Mouse (Mus musculus) embryonic facial prominence, embryonic 12.5 days (tissue): ENCODE results near the gene Atpif1. TPM values are rescaled to one million over a fixed set of nuclear protein-coding genes. Genes with fewer than 3 reads are reported as not detected.

ENCODE experiments used
- ATAC-seq: fragments of 200-750 bp; cut with Nextera tagmentation; 2 replicates; pipeline ENCODE4 v1.8.0; 2017; ENCODE audit not compliant: insufficient number of reproducible peaks, insufficient read depth, low FRiP score, low TSS enrichment
- H3K27ac ChIP-seq: fragments of 300-500 bp; sonication (generic); 2 replicates; pipeline ENCODE4 v1.5.1; 2016; ENCODE audit warnings: mild to moderate bottlenecking
- H3K27me3 ChIP-seq: fragments of 300-500 bp; sonication (generic); 2 replicates; pipeline ENCODE4 v1.6.1; 2016; ENCODE audit warnings: mild to moderate bottlenecking, moderate library complexity
- H3K36me3 ChIP-seq: fragments of 300-500 bp; sonication (generic); 2 replicates; pipeline ENCODE4 v1.6.1; 2016; ENCODE audit warnings: mild to moderate bottlenecking
- H3K4me1 ChIP-seq: fragments of 300-500 bp; sonication (generic); 2 replicates; pipeline ENCODE4 v1.6.1; 2016
- H3K4me2 ChIP-seq: fragments of 300-500 bp; sonication (generic); replicated peaks from 2 replicates; pipeline ENCODE4 v1.6.1; 2016; ENCODE audit warnings: mild to moderate bottlenecking, moderate library complexity
- H3K4me3 ChIP-seq: fragments of 300-500 bp; sonication (generic); 2 replicates; pipeline ENCODE4 v1.5.1; 2016; ENCODE audit warnings: mild to moderate bottlenecking
- H3K9ac ChIP-seq: fragments of 300-500 bp; sonication (generic); 2 replicates; pipeline ENCODE4 v1.6.1; 2016; ENCODE audit warnings: mild to moderate bottlenecking, moderate library complexity
- H3K9me3 ChIP-seq: fragments of 300-500 bp; sonication (generic); 2 replicates; pipeline ENCODE4 v1.6.1; 2016; ENCODE audit warnings: mild to moderate bottlenecking, moderate library complexity
- WGBS: fragments of 180-500 bp; shearing (Covaris S2); methylation state at CpG from one replicate; pipeline ENCODE4 v1.1.7; 2016; 5-methylcytosine and 5-hydroxymethylcytosine counted together
- polyA plus RNA-seq: library from polyadenylated mRNA; unstranded; fragments of >200 nt; fragmentation: Nextera tagmentation; extraction: Ambion mirVana; gene quantifications from 2 replicates; pipeline ENCODE4 v1.2.1, GENCODE M21; 2016

The Atpif1 gene
- polyA plus RNA-seq, 1 experiment from 2014 or later, result 1,152 TPM

DNA sequence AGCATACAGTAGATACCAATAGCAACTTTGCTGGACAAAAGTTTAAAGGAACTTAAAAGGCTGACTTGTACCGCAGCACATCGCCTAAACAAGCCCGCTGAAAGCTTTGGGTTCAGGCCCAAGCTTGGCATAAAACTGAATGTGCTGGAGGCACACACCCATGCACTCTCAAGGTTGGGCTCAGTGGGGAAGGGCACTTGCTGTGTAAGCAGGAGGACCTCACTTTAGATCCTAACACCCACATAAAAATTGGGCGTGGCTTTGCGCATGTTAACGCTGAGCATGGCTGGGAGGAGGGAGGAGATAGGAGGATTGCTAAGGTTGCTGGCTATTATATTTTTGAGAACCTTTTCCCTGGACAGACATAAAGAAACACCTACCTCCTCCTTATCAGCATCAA lies 8.7 kb downstream of the Atpif1 start:
- no peak for ATAC-seq
- Histone ChIP-seq H3K27me3 (no peaks in the 10 kb centered on the region), H3K36me3 (peaks cover under 1% of the 10 kb centered on the region), H3K27ac (no peak overlapping the region), H3K4me1 (no peaks in the 10 kb centered on the region; the same call in 1 of the 2 replicates), H3K9me3 (no peaks in the 10 kb centered on the region), H3K4me3 (no peak overlapping the region), H3K9ac (no peak overlapping the region), H3K4me2 (no peak overlapping the region)
- WGBS, result 50% methylated on average over 6 of the region's 6 CpGs

DNA sequence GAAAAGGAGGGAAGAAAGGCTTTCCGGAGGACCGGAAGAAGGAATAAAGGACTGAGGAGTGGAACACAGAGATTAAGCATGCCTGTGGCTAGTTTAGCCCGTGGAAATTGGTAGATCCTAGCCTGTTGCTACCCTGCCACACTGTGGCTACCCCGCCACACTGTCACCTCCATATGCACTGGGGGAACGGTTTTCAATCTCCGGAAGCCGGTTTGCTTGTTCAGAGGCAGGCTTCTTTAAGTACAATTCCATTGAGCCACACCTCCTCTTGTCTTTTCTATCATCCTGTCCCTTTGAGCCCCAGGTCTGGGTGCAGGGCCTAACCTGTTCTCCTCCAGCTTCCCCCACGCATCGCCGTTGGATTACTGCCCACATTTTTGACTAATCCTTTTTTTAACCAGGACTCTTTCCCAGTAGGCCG lies 9.1 kb downstream of the Atpif1 start:
- Histone ChIP-seq H3K9ac (no peak overlapping the region), H3K27ac (no peak overlapping the region), H3K36me3 (no peaks in the 10 kb centered on the region), H3K27me3 (no peaks in the 10 kb centered on the region), H3K4me2 (no peak overlapping the region), H3K4me3 (no peak overlapping the region), H3K4me1 (no peaks in the 10 kb centered on the region; the same call in 1 of the 2 replicates), H3K9me3 (no peaks in the 10 kb centered on the region)
- no peak for ATAC-seq
- 21% methylated on average over 11 of the region's 11 CpGs for WGBS

DNA sequence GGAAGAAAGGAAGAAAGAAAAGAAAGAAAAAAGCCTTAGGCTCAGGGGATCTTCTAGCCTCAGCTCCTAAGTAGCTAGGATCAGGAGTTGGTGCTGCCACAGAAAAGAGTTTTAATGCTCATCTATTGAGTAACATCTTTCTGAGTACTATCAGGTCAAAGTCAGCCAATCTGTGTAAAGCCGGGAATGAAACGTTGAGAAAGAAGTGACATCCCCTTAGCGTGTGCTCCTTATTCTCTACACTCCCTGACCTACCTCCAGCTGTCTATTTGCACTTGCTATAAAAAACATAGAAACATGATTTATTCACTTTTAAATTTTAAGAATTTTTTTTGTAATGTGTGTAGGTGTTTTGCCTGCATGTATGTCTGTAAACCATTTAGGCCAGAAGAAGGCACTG lies 14.3 kb downstream of the Atpif1 start:
- H3K4me2 ChIP-seq, result no peak overlapping the region
- no peak overlapping the region for H3K9ac ChIP-seq
- WGBS, result 92% methylated on average over 3 of the region's 3 CpGs
- no peaks in the 10 kb centered on the region for H3K36me3 ChIP-seq
- H3K9me3 ChIP-seq, result no peaks in the 10 kb centered on the region
- no peaks in the 10 kb centered on the region; the same call in 1 of the 2 replicates for H3K4me1 ChIP-seq
- ATAC-seq, result no peak
- no peak overlapping the region for H3K4me3 ChIP-seq
- no peaks in the 10 kb centered on the region for H3K27me3 ChIP-seq
- no peak overlapping the region for H3K27ac ChIP-seq

DNA sequence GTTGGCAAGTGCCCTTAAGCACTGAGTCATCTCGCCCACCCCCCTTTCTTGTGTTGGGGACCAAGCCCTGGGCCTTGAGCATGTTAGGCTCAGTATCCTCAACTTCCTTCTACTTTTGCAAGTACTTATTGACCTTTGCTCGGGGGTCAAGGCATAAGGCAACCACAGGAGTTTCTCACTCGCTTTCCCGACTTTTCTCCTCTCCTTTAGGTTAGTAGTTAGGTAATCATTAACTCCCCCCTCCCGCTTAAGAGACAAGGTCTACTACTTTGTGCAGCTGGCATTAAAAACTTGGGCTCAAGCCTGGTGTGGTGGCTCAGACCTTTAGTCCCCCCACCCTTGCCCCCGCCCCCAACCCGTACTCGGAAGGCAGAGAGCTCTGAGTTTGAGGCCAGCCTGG lies 15.4 kb downstream of the Atpif1 start:
- Histone ChIP-seq H3K4me3 (no peak overlapping the region), H3K4me2 (no peak overlapping the region), H3K27me3 (no peaks in the 10 kb centered on the region), H3K9ac (no peak overlapping the region), H3K4me1 (0 out of 2 replicates have a peak, but pooled peaks cover 4% of the 10 kb centered on the region), H3K27ac (no peak overlapping the region), H3K9me3 (no peaks in the 10 kb centered on the region), H3K36me3 (no peaks in the 10 kb centered on the region)
- ATAC-seq, result no peak
- WGBS, result 80% methylated on average over 8 of the region's 8 CpGs

DNA sequence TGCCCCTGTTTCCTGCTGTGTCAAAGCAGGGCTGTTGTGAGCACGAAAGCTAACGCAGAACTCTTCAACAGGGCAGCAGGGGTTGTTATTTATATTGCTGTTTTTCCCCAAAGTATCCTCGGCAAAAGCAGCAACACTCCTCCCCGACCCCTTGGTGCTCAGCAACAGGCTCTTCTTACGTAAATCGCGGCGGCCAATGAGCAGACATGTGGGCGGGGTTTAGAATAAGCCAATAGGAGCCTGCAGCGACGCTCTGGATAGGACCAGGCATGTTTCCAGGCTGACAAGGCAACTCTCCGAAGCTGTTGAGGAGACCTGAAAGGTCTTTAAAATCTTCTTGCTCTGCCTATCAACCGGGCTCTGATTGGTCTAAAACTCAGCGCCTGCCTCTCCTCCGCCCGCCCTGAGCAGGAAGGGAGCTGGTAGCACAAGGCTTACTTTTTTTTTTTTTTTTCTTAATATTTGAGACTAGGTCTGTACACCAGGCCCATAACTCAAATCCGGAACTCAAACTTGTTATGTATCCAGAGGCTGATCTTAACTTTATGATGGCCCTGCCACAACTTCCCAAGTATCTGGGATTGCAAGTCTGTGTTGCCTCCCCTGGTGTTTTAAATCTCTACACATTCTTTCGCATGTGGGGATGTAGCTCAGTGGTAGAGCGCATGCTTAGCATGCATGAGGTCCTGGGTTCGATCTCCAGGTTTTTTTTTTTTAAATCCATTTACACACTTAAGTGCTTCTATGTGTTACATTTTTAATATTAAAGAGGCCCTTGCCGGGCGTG lies 17.9 kb downstream of the Atpif1 start:
- peak overlapping the region; percentile 30 for H3K27ac ChIP-seq
- H3K36me3 ChIP-seq, result no peaks in the 10 kb centered on the region

DNA sequence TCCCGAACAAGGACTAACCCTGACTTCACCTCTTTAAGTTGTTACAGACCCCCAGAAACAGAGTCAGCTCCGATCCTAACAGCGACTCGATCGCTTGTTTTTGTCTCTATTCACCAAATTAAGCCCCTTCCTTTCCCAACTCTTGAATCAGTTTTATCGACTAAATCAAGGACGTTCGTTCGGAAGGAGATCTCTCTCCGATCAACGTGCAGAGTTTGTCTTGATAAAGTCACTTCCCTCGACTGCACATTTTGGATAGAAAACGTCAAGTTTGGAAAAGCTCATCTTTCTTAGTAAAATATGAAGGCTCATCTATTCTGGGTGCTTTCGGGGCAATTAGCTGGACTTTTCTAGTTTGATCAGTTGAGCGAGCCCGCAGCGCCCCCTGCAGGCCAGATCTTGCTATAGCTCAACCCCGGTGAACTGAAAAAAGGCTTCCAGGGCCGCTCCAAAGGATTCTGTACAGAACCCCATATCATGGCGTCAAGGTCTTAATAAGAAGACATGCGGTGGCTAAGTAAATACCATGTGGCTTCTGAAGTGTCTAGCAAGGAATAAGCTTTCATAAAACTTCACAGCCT lies 18.8 kb downstream of the Atpif1 start:
- H3K9ac ChIP-seq, result peak overlapping the region; percentile 47
- WGBS, result 1% methylated on average over 21 of the region's 21 CpGs
- peak overlapping the region; percentile 33 for H3K4me3 ChIP-seq
- no peaks in the 10 kb centered on the region for H3K9me3 ChIP-seq
- H3K27ac ChIP-seq, result peak overlapping the region; percentile 30
- ATAC-seq, result no peak
- peak overlapping the region; percentile 58 for H3K4me2 ChIP-seq
- no peaks in the 10 kb centered on the region for H3K27me3 ChIP-seq
- H3K36me3 ChIP-seq, result no peaks in the 10 kb centered on the region
- H3K4me1 ChIP-seq, result 0 out of 2 replicates have a peak, but pooled peaks cover 4% of the 10 kb centered on the region

More for the DNA sequence above, 17.9 kb downstream of the Atpif1 start:
- peak overlapping the region; percentile 33 for H3K4me3 ChIP-seq
- no peaks in the 10 kb centered on the region for H3K9me3 ChIP-seq
- 0 out of 2 replicates have a peak, but pooled peaks cover 4% of the 10 kb centered on the region for H3K4me1 ChIP-seq
- WGBS, result 20% methylated on average over 22 of the region's 22 CpGs
- H3K9ac ChIP-seq, result peak overlapping the region; percentile 20; the same call in 1 of the 2 replicates
- H3K4me2 ChIP-seq, result peak overlapping the region; percentile 58
- ATAC-seq, result peak; percentile 92
- no peaks in the 10 kb centered on the region for H3K27me3 ChIP-seq

DNA sequence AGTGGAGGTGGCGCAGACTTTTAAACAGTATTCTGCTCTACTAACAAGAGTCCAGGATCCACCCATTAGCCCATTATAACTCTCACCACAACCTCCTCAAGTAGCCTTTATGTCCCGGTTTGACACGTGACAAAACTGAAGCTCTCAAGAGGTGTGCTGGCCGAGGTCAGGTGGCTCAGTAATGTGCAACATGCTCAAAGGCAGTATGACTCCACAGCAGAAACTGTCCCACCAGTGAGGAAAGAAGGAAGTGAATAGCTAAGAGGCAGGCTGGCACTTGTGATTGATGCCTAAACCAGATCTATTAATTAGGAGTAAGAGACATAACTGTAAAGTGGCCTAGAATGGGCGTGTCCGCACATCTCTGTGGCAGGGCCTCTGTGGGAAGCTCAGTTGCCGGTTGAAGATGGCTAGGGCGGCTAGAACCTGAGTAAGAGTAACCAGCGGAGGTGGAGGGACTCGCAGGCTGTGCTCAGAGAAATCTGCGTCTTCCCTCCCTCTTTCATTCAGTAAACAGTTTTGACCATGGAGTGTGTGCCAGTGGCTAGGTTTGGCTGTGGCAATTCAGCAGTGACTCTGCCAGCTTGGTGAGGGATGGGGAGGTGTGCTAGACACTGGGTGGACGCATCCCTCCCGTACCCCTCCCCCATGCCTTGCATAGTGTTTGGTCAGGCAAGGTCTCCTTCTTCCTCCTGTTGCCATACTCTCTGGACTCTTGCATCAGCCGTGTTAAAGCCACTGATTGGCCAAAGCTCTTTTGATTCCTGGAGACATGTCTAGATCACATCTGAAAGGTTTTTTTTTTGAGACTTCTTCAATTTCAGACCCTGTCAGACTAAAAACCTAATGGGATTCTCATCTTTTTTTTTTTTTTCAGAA lies 19.8 kb downstream of the Atpif1 start:
- H3K9ac ChIP-seq, result no peak overlapping the region
- no peak overlapping the region for H3K27ac ChIP-seq
- no peak overlapping the region for H3K4me3 ChIP-seq
- ATAC-seq, result no peak
- no peaks in the 10 kb centered on the region for H3K27me3 ChIP-seq
- 30% methylated on average over 14 of the region's 14 CpGs for WGBS
- peaks cover 10% of the 10 kb centered on the region; the same call in 1 of the 2 replicates for H3K4me1 ChIP-seq
- H3K9me3 ChIP-seq, result no peaks in the 10 kb centered on the region
- no peak overlapping the region for H3K4me2 ChIP-seq
- H3K36me3 ChIP-seq, result no peaks in the 10 kb centered on the region

DNA sequence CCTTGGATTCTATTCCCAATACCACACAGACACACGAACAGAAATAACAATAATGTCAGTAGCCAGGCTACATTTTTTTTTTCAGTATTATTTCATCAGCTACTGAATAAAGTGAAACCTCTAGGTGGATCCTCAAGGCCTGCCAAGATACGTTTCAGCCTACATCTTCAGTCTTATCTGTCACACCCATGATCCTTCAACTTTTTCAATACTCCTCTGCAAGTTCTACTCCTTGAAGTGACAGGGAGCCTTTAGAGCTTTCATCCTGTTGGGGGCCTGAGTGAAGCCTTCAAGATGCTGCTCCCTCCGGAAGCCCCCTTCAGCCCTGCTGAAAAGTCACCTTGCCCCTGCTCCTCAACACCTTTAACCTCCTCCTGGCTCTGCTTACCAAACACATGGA lies 21.4 kb downstream of the Atpif1 start:
- no peak for ATAC-seq
- H3K36me3 ChIP-seq, result no peaks in the 10 kb centered on the region
- H3K27me3 ChIP-seq, result no peaks in the 10 kb centered on the region
- no peak overlapping the region for H3K4me3 ChIP-seq
- H3K4me1 ChIP-seq, result peaks cover 13% of the 10 kb centered on the region; the same call in 1 of the 2 replicates
- H3K9ac ChIP-seq, result no peak overlapping the region
- no peak overlapping the region for H3K27ac ChIP-seq
- WGBS, result 82% methylated on average over 3 of the region's 3 CpGs
- no peaks in the 10 kb centered on the region for H3K9me3 ChIP-seq
- H3K4me2 ChIP-seq, result no peak overlapping the region

DNA sequence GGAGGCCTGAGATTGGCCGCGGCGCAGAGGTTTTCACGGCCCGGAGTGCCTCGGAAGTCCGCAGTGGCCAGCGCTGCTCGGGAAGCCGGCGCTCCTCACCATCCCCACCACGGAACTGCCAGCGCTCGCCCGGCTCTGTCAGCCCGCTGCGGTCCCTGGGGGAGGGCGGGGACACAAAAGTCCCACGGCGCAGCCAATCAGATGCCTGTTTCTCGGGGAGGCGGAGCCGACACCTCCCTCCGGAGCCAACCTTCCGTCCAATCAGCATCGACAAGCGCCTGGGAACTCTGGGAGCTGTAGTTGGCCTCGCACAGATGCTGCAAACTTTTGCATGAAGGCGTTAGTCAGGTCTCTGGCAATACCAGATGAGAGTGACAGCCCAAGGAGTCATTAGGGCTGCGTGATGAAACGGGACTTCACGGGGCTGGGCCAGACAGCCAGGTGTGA lies 23.1 kb downstream of the Atpif1 start, which contains the start of gene Sesn2:
TSS of gene Sesn2 (minus strand) at position 150 of the 447 bp plus-strand sequence.
- peak within 1 kb of the TSS; percentile 81 for H3K27ac ChIP-seq
- peak within 1 kb of the TSS; percentile 77 for H3K4me2 ChIP-seq
- H3K36me3 ChIP-seq, result no peaks in the 10 kb centered on the region
- peak; percentile 87 for ATAC-seq
- under 1% methylated on average over 32 of the region's 32 CpGs for WGBS
- peak within 1 kb of the TSS; percentile 61 for H3K9ac ChIP-seq
- peak within 1 kb of the TSS; percentile 71 for H3K4me3 ChIP-seq
- no peaks in the 10 kb centered on the region for H3K9me3 ChIP-seq
- no peaks in the 10 kb centered on the region for H3K27me3 ChIP-seq
- H3K4me1 ChIP-seq, result peaks cover 13% of the 10 kb centered on the region; the same call in 1 of the 2 replicates

DNA sequence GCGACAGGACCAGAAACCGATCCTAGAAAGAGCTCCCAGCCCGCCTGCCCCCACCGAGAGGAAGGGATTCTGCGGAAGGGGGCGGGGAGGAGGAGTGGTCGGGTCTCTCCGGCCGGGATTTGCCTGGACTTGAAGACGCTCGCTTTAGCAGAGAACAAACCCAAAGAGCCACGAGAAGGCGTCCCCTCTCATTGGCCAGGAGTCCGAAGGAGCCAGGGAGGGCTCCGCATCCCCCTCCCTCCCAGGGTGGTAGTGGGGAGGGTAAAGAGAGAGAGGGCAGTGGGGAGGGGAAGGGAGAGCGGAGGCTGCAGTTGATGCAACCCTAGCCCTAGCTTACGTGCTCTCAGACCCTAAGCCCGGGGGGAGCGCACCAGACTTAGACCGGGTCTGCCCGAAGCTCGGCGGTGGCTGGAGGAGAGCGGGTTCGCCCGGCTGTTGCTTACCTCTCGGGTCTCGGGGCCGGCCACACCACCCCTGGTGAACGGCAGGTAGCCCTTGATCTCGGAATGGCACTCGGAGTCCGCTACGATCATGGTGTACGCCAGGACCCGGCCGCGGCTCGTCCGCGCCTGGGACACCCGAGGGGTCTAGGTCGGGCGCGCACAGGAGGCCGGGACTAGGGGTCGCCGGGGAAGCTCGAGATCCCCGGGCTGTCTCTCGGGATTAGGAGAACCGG lies 23.7 kb downstream of the Atpif1 start:
- H3K4me3 ChIP-seq, result peak overlapping the region; percentile 71
- no peaks in the 10 kb centered on the region for H3K27me3 ChIP-seq
- H3K27ac ChIP-seq, result peak overlapping the region; percentile 81
- 1% methylated on average over 51 of the region's 52 CpGs for WGBS
- H3K4me1 ChIP-seq, result peaks cover 13% of the 10 kb centered on the region; the same call in 1 of the 2 replicates
- H3K9ac ChIP-seq, result peak overlapping the region; percentile 61
- H3K9me3 ChIP-seq, result no peaks in the 10 kb centered on the region
- H3K4me2 ChIP-seq, result peak overlapping the region; percentile 77
- peak; percentile 72 for ATAC-seq
- H3K36me3 ChIP-seq, result no peaks in the 10 kb centered on the region

DNA sequence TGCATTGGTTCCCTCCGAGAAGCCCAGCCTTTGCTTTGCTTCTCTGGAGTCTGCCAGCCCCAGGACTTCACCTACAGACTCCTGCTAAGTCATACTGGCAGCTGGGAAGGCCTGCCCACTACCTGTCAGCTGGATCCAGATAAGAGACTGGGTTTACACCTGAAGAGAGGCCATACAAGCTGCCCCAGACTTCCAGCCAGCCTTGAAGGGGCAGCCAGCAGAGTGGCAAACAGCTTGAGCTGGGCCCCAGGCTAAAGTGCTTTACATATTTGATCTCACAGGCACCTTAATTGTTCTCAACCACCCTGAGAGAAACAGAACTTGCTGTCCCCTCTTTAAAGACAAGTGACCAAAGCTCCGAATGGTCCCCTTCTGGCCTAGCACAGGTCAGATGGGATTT lies 26.2 kb downstream of the Atpif1 start:
- Histone ChIP-seq H3K9me3 (no peaks in the 10 kb centered on the region), H3K4me1 (peaks cover 9% of the 10 kb centered on the region; the same call in 1 of the 2 replicates), H3K9ac (no peak overlapping the region), H3K27me3 (no peaks in the 10 kb centered on the region), H3K4me2 (no peak overlapping the region), H3K27ac (no peak overlapping the region), H3K36me3 (no peaks in the 10 kb centered on the region), H3K4me3 (no peak overlapping the region)
- 38% methylated on average over 2 of the region's 2 CpGs for WGBS
- ATAC-seq, result no peak
